Mouse (Mus musculus) mouse embryonic stem cell (cell line): ENCODE results near the gene Usp2.

Experiments used
- in situ Hi-C, 2 experiments: fragments of 300-500 bp; cut with MboI; formaldehyde crosslinking; loops; 1 replicate in 1 of 2; 3 replicates in 1 of 2; pipeline ENCODE4 v1.14.3; 2019 to 2020; ENCODE audit warnings: low sequenced_read_pairs in 2 of 2, low pct_unique_long_range_greater_than_20kb in 1 of 2, mixed read lengths in 1 of 2; ENCODE audit not compliant: unreplicated experiment in 1 of 2

The Usp2 gene

GRCm38 (mm10) chr9:44084236-44084635 is 17.4 kb downstream of the Usp2 start:
- in situ Hi-C loops: no loop called here

- in situ Hi-C loops: no loop called here
These were observed 17.9 kb downstream of the Usp2 start for GRCm38 (mm10) chr9:44084659-44085229.

GRCm38 (mm10) chr9:44085276-44085675 is 18.5 kb downstream of the Usp2 start:
- in situ Hi-C loops: no loop called here

GRCm38 (mm10) chr9:44085741-44086665 is 19.2 kb downstream of the Usp2 start:
- in situ Hi-C loops: no loop called here

- in situ Hi-C loops: no loop called here
These were observed 20.1 kb downstream of the Usp2 start for GRCm38 (mm10) chr9:44086960-44087359.

- in situ Hi-C loops: no loop called here
These were observed 21.1 kb downstream of the Usp2 start for GRCm38 (mm10) chr9:44087761-44088455.

- in situ Hi-C loops: no loop called here
These were observed 22.2 kb downstream of the Usp2 start for GRCm38 (mm10) chr9:44088877-44089608.

- in situ Hi-C loops: no loop called here
These were observed 27.0 kb downstream of the Usp2 start for GRCm38 (mm10) chr9:44093612-44094503.

- in situ Hi-C loops: no loop called here
These were observed 27.9 kb downstream of the Usp2 start for GRCm38 (mm10) chr9:44094737-44095136.

- in situ Hi-C loops: no loop called here
These were observed 29.0 kb downstream of the Usp2 start for GRCm38 (mm10) chr9:44095781-44096180.

- in situ Hi-C loops: no loop called here
These were observed 29.7 kb downstream of the Usp2 start for GRCm38 (mm10) chr9:44096536-44096935.

GRCm38 (mm10) chr9:44101490-44101889 is 34.7 kb downstream of the Usp2 start, which contains the start of gene Mfrp:
TSS of gene Mfrp (plus strand) at chr9:44101729.
- in situ Hi-C loops: no loop called here

GRCm38 (mm10) chr9:44104881-44105280 is 38.1 kb downstream of the Usp2 start:
- in situ Hi-C loops: no loop called here

- in situ Hi-C loops: no loop called here
These were observed 39.0 kb downstream of the Usp2 start for GRCm38 (mm10) chr9:44105781-44106180.

- in situ Hi-C loops: no loop called here
These were observed 39.4 kb downstream of the Usp2 start for GRCm38 (mm10) chr9:44106182-44106581.

GRCm38 (mm10) chr9:44106596-44106995 is 39.8 kb downstream of the Usp2 start:
- in situ Hi-C loops: no loop called here

GRCm38 (mm10) chr9:44107110-44107509 is 40.3 kb downstream of the Usp2 start, which contains the start of gene C1qtnf5:
TSS of gene C1qtnf5 (plus strand) at chr9:44107245.
- in situ Hi-C loops: no loop called here
